In the genomic region with DNA sequence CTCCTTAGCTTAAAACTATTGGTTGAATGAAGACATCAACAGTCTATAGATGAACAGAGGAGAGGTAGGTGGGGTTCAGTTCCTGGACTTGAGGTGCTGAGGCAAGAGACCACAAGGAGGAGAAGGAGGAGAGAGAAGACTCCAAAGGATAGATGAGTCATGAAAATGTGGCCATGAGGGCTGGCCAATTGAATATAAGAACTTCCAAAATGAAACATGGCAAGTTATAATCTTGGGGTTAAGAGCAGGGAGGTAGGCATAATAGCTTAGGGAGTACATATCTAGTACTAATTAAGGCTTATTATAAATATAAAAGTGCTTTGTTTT, we compare ENCODE assay signal across 11 mouse cellular contexts.
"Had no signal": no experiment of that assay in that cellular context is flagged by ENCODE, and none has a peak within 500 bp of the region (broad histone marks: within the 10 kb centered on the region; RNA-seq: fewer than 3 reads in every experiment).

No protein-coding gene starts in this region.

- H3K27me3 ChIP-seq: megakaryocyte, embryonic 14.5 days; midbrain, embryonic 13.5 days; midbrain, embryonic 15.5 days; neural tube, embryonic 12.5 days had no signal

- H3K4me3 ChIP-seq: midbrain, embryonic 13.5 days; midbrain, embryonic 15.5 days; neural tube, embryonic 12.5 days had no signal

- H3K36me3 ChIP-seq: midbrain, embryonic 13.5 days; midbrain, embryonic 15.5 days; neural tube, embryonic 12.5 days had no signal

- DNase-seq: lung, adult 18-20 months; lung, embryonic 14.5 days; lung, postnatal 10 days; right cerebral cortex, postnatal 14 days; spleen, adult 18-20 months had no signal

- H3K27ac ChIP-seq: liver, embryonic 14.5 days; macrophage; midbrain, embryonic 13.5 days; midbrain, embryonic 15.5 days; neural tube, embryonic 12.5 days had no signal

- H3K4me1 ChIP-seq: midbrain, embryonic 13.5 days; midbrain, embryonic 15.5 days; neural tube, embryonic 12.5 days had no signal

- ATAC-seq: midbrain, embryonic 13.5 days; midbrain, embryonic 15.5 days had no signal
